Mouse (Mus musculus): ENCODE data around the gene Prrc2c.
"Not testable (repeated sequence)": the region's sequence is repeated elsewhere in the genome, so short reads cannot be mapped to it uniquely, and the experiment has no call there.

Gene Prrc2c

GRCm38 (mm10) chr1:162740401-162740835 is at the start of gene Prrc2c:
Gene Prrc2c, minus strand, starts transcription at chr1:162740556.
- DNase-seq = peak; percentile 99

- DNase-seq = no peak
Observed at GRCm38 (mm10) chr1:162785222-162785621, 44.9 kb upstream of the Prrc2c start.

GRCm38 (mm10) chr1:162783669-162784248 is 43.4 kb upstream of the Prrc2c start:
- no peak for DNase-seq

GRCm38 (mm10) chr1:162781035-162781434 is 40.7 kb upstream of the Prrc2c start:
- not testable (repeated sequence) for DNase-seq

GRCm38 (mm10) chr1:162777943-162778538 is 37.7 kb upstream of the Prrc2c start:
- DNase-seq = no peak

GRCm38 (mm10) chr1:162773661-162774060 is 33.3 kb upstream of the Prrc2c start:
- no peak for DNase-seq

- no peak for DNase-seq
Observed at GRCm38 (mm10) chr1:162771617-162772360, 31.4 kb upstream of the Prrc2c start.

- no peak for DNase-seq
Observed at GRCm38 (mm10) chr1:162752009-162752408, 11.7 kb upstream of the Prrc2c start.

GRCm38 (mm10) chr1:162749607-162750006 is 9.3 kb upstream of the Prrc2c start:
- no peak for DNase-seq

- no peak for DNase-seq
Observed at GRCm38 (mm10) chr1:162748761-162749160, 8.4 kb upstream of the Prrc2c start.

GRCm38 (mm10) chr1:162739831-162740394 is 443 bp downstream of the Prrc2c start:
- DNase-seq = no peak

- peak; percentile 30 for DNase-seq
Observed at GRCm38 (mm10) chr1:162739406-162739805, 950 bp downstream of the Prrc2c start.

GRCm38 (mm10) chr1:162738472-162738871 is 1.9 kb downstream of the Prrc2c start:
- no peak for DNase-seq

GRCm38 (mm10) chr1:162735084-162735483 is 5.3 kb downstream of the Prrc2c start:
- DNase-seq = no peak

- DNase-seq = no peak
Observed at GRCm38 (mm10) chr1:162734283-162734682, 6.1 kb downstream of the Prrc2c start.

GRCm38 (mm10) chr1:162732041-162732440 is 8.3 kb downstream of the Prrc2c start:
- DNase-seq = no peak

GRCm38 (mm10) chr1:162729436-162729835 is 10.9 kb downstream of the Prrc2c start:
- no peak for DNase-seq

GRCm38 (mm10) chr1:162727981-162728380 is 12.4 kb downstream of the Prrc2c start:
- DNase-seq = peak; percentile 81

- DNase-seq = no peak
Observed at GRCm38 (mm10) chr1:162723610-162724009, 16.7 kb downstream of the Prrc2c start.

GRCm38 (mm10) chr1:162720645-162721044 is 19.7 kb downstream of the Prrc2c start:
- no peak for DNase-seq

GRCm38 (mm10) chr1:162700389-162701066 is 39.8 kb downstream of the Prrc2c start:
- no peak for DNase-seq

GRCm38 (mm10) chr1:162697866-162698265 is 42.5 kb downstream of the Prrc2c start:
- DNase-seq = no peak

GRCm38 (mm10) chr1:162693721-162694120 is 46.6 kb downstream of the Prrc2c start:
- DNase-seq = no peak
